Mouse (Mus musculus): ENCODE results near the gene Pgp. TPM values are rescaled to one million over a fixed set of nuclear protein-coding genes. Genes with fewer than 3 reads are reported as not detected.

The Pgp gene
- total RNA-seq, 1 experiment from 2014 or later = 71.8 TPM

DNA sequence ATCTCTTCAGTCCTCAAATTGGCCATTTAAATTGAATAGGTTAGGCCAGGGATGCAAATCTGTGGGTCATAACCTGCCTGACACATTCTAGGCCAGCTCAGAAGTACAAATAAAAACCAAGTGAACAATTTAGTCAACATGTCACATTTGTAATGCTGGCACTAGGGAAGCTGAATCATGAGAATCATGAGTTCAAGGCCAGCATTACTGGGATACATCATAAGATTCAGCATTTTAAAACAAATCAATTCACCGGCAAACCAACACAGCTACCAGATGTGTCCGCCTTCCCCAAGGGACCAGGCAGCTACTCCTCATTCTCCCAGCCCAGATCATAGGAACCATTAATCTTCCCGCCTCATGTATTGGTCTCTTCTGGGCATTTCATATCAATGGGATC is 13.3 kb downstream of the Pgp start:
- DNase-seq = no peak

DNA sequence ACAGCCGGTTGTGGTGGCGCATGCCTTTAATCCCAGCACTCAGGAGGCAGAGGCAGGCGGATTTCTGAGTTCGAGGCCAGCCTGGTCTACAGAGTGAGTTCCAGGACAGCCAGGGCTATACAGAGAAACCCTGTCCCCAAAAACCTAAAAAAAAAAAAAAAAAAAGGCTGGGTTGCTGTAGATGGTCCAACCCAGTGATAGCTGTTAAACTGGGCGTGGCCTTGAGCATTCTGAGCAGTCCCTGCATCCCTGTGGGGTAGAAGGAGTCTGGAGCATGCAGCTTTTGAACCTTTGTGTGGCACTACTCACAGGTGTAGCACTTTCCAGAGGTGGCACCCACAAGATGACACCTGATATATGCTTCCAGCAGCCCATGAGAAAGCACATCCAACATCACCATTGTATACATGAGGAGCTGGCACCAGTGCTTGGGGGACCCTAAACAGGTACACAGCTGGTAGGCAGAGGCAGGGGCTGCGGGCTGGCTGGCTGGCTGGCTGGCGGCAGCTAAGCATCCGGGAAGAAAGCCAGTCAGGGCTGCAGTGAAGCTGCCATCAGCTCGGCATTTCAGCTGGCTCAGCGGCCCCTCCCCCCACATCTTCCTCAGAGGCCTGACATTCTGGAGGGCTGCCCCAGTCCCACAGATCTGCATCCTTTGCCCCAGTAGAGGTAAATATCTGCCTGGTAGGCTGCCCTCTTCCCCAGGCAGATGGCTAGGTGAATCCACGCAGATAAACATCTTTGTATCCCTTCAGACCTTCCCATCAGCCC is 15.1 kb downstream of the Pgp start:
- DNase-seq = no peak

DNA sequence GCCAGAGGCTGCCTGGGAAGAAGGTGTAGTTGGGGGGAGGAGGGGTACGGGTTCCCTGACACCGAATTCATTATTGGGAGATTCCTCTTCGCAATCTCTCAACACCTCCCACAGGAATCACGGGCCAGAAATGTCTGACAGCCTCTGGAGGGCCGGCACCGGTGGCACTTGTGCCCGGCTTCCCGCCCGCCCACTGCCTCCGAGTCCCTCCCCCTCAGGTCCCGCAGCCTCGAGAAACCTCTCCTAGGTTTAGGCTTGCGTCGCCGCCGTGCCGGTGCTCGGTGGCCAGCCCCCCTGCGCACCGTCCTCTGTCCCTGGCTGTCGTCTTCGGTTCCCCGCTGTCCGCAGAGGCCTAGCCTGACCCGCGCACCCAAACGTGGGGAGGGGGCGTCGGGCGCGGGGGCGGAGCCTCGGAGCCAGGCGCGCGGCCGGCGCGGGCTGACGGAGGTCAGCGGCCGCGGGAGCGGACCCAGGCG is 18.0 kb downstream of the Pgp start, which contains the start of gene Caskin1:
TSS of gene Caskin1 (plus strand) at position 416 of the 476 bp plus-strand sequence.
- DNase-seq = peak; percentile 58

DNA sequence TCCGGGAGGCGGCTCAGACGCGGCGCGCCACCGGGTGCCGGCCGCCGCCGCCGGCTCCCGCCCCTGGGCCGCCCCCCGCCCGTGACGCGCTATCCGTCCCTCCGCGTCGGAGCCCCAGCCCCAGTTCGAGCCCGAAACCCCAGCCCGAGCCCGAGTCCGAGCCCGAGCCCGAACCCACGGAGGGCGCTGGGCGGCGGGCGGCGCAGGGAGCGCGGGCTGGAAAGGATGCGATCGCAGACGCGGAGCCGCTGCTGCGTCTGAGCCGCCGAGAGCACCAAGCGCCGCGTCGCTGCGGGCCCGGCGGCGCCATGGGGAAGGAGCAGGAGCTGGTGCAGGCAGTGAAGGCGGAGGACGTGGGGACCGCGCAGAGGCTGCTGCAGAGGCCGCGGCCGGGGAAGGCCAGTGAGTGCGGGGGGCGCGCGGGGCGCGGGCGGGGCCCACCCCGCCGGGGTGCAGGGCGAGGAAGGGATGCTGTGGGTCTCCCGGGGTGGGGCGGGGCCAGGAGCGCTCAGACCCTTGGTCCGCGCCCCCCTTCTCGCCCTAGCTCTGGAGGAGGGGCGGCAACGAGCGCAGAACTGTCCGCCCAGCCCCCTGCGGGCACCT is 18.6 kb downstream of the Pgp start:
- DNase-seq = peak; percentile 54

DNA sequence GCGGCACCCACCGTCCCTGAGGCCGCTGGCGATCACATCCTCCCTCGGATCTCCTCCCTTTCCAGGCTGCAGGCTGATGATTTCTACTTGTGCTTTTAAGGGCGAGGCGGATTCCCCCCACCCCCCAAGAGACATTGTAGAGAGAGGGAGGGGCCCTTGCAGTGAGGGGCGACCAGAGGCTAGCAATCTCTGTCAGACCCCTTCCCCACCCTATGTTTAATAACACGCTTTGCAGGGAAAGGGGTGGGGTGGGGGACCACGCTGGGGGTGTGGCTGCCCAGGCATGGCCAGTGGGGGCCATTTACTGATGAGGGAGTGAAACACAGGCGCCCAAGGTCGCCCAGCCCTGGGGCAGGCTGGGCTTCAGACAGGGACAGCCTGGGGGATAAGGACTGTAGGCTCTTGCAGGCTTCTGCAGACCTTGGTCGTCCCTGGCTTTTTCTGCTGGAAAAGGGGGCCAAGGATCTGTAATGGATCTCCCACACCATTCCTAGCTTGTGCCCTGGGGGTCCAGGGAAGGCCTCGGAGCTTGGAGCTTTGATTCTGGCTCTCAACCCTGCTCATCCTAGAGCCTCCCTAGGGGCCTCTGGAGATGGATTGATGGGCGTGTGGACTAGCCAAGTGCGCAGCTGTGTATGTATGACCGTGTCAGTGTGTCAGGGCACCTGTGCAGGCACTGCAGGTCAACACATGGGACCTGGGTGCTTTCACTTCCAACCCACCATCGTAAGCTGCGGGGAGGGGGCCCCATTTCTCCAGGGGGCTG is 19.3 kb downstream of the Pgp start:
- DNase-seq = no peak

DNA sequence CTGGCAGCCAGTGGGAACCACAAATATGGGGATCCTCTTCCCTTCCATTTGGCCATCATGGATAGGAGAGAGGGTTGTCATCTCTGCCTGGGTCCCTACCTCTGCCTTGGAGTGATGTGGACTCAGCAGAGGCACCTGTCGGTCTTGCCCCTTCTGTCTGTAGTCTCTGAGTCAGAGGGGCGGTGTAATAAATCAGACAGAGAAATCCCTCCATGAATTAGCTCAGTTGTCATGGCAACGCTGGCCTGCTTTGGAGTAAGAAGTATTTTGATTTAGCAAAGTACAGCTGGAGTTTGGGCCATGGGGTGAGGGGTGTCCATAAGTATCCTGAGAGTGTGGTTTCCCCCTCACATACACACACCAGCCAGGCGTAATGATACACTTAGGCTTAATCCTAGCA is 20.2 kb downstream of the Pgp start:
- no peak for DNase-seq

- DNase-seq = no peak
Observed at GRCm38 (mm10) chr17:24494627-24495335, 24.6 kb downstream of the Pgp start.

- no peak for DNase-seq
Observed at GRCm38 (mm10) chr17:24495443-24495842, 25.3 kb downstream of the Pgp start.

DNA sequence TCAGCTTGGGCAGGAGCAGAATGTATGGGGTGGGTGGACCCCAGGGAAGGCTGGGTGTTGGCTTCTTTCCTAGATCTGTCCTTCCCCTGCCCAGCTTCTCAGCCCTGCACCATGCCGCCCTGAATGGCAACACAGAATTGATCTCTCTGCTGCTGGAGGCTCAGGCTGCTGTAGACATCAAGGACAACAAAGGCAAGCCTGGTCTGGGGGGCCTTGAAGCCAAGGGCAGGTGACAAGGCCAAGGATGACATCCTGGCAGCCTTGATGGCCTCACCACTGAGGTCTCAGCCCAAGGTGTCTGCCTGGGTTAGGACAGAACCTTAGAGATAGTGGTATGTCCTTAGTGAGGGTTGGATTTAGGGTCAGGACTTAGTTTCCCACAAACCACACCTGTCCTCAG is 25.8 kb downstream of the Pgp start:
- DNase-seq = no peak

DNA sequence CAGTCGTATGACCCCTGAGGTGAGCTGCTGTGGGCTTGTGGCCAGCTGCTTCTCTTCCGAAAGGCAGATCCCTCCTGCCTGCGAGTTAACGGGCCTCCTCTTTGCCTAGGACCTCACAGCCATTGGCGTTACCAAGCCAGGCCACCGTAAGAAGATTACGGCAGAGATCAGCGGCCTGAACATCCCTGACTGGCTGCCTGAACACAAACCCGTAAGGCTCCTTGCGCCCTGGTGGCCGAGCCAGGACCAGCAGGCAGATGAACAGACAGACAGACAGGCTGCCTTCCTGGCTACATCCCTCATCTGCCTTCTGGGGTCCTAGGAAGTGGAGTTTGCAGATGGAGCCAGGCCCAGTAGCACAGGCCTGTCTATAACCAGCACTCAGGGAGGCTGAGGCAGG is 32.0 kb downstream of the Pgp start:
- DNase-seq = no peak

DNA sequence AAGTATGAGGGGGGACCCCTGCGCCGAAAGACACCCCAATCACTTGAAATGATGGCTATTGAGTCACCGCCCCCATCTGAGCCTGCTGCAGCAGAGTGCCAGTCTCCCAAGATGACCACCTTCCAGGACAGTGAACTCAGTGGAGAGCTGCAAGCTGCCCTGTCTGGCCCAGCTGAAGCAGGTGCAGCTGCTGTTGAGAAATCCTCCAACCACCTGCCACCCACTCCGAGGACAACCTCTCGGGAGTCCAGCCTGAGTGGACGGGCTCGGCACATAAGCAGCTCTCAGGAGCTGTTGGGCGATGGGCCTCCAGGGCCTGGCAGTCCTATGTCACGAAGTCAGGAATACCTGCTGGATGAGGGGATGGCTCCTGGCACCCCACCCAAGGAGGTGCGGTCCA is 33.9 kb downstream of the Pgp start:
- no peak for DNase-seq

DNA sequence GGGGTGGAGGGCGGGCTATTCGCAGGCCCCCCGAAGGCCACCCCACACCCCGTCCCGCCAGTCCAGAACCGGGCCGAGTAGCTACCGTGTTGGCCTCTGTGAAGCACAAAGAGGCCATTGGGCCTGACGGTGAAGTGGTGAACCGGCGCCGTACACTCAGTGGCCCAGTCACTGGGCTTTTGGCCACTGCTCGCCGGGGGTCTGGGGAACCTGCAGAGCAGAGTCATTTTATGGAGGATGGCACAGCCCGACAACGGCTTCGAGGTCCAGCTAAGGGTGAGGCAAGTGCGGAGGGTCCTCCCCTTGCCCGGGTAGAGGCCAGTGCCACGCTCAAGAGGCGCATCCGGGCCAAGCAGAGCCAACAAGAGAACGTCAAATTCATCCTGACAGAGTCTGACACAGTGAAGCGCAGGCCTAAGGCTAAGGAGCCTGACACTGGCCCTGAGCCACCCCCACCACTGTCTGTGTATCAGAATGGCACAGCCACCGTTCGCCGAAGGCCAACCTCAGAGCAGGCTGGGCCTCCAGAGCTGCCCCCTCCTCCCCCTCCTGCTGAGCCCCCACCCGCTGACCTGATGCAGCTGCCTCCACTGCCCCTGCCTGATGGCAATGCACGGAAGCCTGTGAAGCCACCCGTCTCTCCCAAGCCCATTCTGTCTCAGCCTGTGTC is 35.2 kb downstream of the Pgp start:
- no peak for DNase-seq

DNA sequence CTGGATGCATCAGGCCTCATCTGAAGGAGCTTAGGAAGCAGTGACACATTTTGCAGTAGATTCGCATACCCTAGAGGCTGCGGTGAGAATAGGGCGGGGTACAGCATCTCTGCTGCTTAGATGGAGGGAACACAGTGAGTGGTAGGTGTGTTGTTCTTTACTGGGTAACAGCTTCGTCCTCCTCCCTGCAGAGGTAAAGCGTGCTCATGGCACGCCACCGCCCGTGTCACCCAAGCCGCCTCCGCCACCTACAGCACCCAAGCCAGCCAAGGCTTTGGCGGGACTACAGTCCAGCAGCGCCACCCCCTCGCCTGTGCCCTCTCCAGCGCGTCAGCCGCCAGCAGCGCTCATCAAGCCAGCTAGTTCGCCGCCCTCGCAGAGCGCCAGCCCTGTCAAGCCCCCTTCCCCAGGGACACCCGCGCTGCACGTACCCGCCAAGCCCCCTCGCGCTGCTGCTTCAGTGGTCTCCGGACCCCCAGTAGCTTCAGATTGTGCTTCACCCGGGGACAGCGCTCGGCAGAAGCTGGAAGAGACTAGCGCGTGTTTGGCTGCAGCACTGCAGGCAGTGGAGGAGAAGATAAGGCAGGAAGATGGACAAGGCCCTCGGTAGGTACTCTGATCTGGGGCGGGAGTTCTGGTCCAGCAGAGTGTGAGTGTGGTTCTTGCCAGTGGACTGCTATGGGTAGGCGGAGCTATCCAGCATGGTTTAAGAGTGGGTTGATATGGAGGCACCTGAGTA is 36.3 kb downstream of the Pgp start:
- DNase-seq = peak; percentile 55

DNA sequence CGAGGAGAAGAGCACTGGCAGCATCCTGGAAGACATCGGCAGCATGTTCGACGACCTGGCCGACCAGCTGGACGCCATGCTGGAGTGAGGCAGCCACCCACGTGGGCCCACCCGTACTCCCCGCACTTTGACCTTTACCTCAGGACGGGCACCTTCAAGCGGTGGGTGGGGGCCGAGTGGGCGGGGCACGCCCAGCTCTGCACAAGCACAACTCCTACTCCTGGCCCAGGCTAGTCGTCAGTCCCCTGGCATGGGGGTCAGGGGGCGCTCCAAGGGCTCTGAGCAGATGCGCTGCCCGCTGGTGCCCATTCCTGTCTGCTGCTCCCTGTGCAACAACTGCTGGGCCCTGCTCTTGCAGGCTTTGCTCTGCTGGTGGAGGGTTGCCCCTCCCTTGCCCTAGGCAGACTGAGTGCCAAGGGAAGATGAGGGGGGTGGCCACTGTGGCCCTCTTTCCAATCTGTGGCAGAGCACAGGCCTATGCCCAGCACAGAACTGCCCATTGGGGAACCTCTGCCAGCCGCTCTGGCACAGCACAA is 37.0 kb downstream of the Pgp start:
- DNase-seq = no peak

DNA sequence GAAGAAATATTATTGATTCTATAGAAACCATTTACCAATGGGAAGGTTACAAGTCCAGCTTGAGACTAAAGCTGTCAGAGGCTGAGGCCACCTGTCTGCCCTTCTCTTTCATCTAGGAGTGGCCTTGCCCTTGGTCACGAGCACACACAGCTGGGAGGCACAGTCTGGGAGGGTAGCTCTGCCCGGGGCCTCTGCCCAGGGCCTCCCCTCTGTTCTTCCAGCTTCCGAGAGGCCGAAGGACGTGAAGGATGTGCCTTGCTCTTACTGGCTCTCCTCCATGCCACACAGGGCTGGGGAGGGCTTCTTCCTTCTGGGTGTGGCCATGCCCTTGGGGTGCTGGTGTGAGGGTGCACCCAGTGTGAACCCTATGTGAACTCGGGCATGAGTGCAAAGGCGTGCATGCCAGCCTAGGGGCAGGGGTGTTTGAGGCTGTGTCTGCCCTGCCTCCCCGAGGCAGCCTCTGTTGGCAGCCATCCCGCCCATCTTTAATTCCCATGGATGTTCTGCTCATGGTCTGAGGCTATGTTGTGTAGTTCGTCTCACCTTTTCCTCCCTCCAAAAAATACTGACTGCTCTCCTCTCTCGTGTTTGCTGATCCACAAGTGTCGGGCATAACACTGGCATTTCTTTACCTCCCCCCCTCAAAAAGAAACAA is 37.7 kb downstream of the Pgp start:
- DNase-seq = no peak

DNA sequence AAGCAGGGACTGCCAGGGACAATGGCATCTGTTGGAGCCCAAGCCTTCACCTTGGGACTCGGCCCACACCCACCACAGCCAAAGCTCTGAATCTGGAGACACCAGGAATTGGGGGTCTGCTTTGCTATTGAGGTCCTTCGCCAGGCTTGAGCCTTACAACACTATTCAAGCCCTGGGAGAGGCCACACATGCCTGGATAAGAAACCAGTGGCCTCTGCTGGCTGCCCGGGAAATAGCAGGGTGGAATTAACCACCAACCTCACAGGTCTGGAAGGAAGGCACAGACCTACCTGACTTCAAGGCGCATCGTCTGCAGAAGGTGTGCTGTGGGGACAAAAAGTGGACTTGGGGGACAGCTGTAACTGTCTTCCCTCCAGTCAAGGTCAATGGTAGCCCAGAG is 43.4 kb downstream of the Pgp start:
- peak; percentile 63 for DNase-seq

DNA sequence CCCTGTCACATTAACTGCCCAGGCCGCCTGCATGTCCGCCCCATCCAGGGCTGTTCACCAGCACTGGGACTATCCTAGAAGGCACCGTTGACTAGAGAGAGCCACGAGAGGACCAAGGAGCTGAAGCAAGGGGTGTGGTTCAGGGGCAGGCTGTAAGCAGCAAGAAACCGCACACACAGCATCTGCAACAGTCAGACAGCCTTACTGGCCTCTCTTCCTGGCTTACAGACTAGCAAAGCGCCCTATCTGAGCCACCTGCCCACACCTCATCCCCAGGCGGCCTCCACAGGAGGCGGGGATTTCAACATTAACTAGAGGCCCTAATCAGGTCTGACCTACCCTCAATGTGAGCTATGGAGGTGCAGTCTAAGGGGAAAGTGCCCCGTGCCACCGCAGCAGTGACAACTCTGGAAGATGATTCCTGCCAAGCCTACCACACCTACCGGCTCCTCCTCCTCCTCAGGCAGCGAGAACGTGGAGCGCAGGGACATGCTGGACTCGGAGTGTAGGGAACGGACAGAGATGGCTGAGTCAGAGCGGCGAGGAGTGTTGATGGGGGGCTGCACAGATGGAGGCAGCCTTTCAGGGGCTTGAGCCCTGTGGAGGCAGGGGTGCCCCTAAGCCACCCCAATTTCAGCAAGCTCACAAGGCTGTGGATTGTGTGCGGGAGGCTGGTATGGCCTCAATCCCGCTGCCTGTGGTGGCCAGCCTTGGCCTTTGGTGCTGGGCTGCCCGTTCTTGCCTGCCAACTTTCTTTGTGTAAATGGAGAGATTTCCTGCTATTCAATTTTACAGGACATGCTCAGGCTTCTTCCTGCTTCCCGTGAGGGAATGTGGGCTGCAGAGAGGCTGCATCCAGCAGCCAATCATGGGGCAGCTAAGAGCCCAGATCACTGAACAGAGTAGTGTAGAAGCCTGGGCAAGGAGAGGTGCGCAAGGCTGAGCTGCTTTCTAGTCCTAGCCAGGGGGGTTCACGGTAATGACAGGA is 44.4 kb downstream of the Pgp start:
- no peak for DNase-seq

GRCm38 (mm10) chr17:24520450-24520849 is 50.3 kb downstream of the Pgp start:
- DNase-seq = no peak
